Mouse (Mus musculus) heart, postnatal 14 days (tissue): ENCODE data around the gene Rasl10b. TPM values are rescaled to one million over a fixed set of nuclear protein-coding genes. Genes with fewer than 3 reads are reported as not detected.

Experiments used
- DNase-seq, 2 experiments: peaks; one replicate each; pipeline ENCODE4 v3.0.0; 2021 to 2022
- intact Hi-C: fragments of 180-260 bp; cut with DNase I; formaldehyde crosslinking; loops from one replicate; pipeline ENCODE4 v1.15.1; 2025
- total RNA-seq, 2 experiments: library from RNA; stranded (reverse); gene quantifications; 2 replicates each; pipeline ENCODE4 v1.2.3; 2021

Rasl10b gene
- total RNA-seq, 2 experiments from 2014 or later: 30.4 to 31.9 TPM

DNA sequence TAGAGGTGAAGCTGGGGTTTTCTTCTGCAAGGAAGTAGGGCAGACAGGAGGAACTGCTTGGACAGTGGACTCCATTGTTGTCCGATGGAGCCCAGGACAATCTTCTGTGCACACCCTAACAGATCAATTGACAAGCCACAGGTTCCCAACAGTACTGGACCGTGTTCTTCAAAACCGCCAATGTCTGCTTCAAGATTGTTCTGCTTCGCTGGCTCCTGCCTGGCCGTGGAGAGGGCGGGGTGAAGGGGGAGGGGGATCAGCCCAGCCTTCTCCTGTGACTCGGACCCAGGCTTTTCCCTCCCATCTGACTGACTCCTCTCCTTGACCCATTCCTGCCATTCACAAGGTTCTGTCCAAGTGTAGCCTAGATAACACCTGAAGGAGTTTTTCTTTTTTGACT is 48.3 kb downstream of the Rasl10b start:
- DNase-seq: no peak
- intact Hi-C loops: no loop called here

DNA sequence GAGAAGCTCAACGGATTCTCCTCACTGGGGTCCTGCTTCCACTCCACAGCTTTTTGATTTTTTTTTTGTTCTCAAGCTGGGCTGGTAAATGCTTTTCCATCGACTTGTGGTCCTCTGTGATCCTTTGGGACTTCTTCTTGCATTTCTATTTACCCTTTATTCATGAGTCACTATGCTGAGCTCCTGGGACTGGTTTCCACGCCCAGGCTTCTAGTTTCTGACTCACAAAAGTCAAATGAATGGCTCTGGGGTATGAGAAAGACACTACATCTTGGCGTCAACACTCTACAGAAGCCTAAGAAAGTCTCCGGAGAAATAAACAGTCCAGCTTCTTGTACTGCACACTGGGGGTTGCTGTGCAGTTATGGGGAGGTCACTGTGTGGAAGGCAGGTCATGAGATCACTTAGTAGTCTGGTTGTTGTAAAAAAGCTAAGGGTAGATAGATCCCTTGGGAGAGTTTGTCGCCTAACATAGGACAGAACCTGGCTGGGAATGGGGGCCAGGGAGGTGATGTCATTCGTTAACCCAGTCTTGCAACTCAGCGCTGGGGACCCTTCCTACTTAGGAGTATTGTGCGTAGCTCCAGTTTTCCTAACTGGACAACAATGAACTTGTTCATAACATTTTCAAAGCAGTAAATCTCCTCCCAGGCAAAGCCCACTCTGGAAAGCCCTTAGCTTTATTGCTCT is 49.1 kb downstream of the Rasl10b start:
- DNase-seq: no peak
- intact Hi-C loops: no loop called here

DNA sequence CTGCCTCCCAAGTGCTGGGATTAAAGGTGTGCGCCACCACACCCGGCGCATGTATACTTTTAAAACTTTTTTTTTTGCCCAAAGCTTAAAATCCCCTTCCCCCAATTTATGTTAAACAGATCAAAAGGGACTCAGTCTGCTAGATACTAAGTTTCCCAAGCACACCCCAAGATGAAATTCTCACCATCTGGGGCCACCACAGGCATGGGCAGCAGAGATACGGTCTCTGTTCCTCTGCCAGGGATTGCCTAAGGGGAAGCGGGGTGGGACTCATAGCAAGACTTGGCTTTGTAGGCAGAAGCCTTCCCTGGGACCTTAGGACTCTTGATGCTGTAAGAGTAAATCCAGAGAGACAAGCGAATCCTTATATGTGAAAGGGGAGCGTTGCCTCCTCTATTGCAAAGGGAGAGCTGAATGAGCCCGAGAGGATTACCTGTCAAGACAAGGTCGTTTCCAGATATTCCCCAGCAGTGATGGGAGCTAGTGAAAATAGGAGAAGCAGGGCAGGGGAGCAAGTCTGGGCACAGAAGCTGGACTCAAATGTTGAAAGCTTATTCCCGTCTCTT is 52.6 kb downstream of the Rasl10b start:
- intact Hi-C loops: no loop called here
- DNase-seq: no peak

DNA sequence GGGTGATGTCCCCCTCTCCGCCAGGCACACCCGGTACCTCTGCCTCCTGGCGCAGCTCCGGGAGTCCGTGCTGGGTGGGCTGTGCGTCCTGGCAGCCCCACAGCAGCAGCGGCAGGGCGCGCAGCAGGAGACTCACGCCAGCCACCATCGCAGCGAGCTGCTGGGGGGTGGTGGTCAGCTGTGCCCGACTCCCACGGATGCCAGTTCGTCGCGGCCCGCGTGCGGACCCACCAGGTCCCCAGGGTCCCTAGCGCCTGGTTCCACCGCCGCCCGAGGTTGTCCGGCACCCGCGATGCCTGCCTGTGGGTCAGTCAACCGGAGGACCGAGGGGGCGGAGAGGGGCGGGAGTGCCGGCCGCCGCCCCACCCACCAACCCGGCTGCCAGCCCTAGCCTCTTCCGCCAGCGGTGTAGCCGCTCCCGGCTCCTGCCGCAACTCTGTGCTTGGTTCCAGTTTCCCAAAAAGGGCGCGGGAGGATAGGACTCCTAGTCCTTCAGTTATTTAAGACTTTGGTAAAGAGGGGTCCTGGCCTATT is 53.8 kb downstream of the Rasl10b start, which contains the start of gene Mmp28:
Gene Mmp28, minus strand, starts transcription at position 361 of the 534 bp plus-strand sequence.
- DNase-seq: peak; percentile 79 to 81
- intact Hi-C loops: no loop called here

DNA sequence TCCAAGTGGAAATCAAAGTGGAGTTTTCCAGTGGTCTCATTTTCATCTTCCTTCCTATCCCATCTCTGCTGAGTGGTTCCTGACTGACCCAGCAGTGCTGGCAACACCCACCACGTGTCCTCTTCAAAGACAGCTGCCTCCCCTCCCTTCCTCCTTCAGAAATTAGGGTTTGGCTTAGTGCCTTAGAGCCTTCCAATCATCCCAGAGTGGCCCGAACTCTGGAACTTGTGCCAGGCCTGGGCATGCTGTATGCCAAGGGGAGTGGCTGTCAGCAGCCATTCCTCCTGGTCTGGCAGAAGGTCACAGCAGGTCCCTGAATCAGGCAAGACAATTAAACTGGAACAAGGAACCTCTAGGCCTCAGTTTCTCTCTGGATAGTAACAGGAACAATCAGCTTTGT is 57.0 kb downstream of the Rasl10b start:
- DNase-seq: peak; percentile 56 to 73

DNA sequence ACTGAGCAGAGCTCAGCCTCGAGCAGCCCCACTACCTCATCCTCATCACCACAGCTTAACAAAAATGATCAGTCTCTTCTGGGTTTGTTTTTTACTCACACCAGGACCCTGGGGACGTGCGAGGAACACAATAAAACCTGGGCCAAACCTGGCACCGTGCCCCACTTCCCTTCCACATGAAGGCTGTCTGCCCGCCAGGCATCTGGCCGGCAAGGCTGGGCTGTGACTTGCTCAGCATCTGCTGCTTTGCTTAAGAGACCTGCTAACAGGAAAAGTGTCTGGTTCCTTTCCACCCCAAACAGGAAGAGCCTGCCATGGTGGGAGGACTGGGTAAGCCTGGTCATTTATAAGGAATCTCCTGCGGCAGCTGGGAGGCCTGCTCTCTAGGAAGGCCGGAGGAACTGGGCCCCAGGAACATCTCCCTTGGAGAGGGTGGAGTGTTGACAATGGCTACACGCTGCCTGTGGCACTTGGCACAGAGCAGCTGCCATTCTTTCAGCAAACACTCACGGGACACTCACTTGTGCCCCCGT is 58.2 kb downstream of the Rasl10b start:
- intact Hi-C loops: no loop called here

More for the DNA sequence above, 57.0 kb downstream of the Rasl10b start:
- intact Hi-C loops: no loop called here

DNA sequence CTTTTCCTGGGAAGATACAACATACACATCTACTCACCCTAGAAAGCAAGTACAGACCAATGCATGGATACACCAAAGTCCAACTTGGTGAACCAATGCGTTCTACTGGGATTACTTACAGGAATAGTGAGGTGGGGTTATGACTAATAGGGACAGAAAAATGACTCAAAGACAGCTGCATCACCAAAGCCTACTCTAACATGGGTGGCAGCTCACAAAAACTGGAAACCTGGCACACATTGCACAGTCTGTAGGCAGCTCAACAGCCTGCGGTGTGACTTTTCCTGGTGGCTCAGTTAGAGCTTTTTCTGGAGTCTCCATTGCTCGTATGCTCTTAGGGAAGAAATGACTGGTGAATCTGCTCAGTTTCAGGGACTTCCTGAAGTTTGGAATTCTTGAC is 59.8 kb downstream of the Rasl10b start:
- DNase-seq: no peak
- intact Hi-C loops: no loop called here

More for the DNA sequence above, 58.2 kb downstream of the Rasl10b start:
- peak; percentile 84 to 85 for DNase-seq

Other genes with a start within 250 kb of the Rasl10b start
- gene Slfn4, start 234.0 kb upstream of the Rasl10b start, total RNA-seq: under 1 TPM; 0.12 to 0.20 TPM
- 1 to 10 TPM; 3.4 to 4.6 TPM for gene Slfn3, start 217.8 kb upstream of the Rasl10b start, total RNA-seq
- gene Slfn14, start 122.4 kb upstream of the Rasl10b start, total RNA-seq: under 1 TPM; 0.07 to 0.19 TPM
- 10 to 100 TPM; 52.6 to 58.6 TPM for gene Ap2b1, start 110.1 kb upstream of the Rasl10b start, total RNA-seq
- 10 to 100 TPM in 1 of 2 experiments, 1 to 10 TPM in 1; 9.3 to 13.6 TPM for gene Pex12, start 106.6 kb upstream of the Rasl10b start, total RNA-seq
- under 1 TPM in 1 of 2 experiments, not detected in 1; 0.24 TPM for gene Gas2l2, start 20.3 kb downstream of the Rasl10b start, total RNA-seq
- gene 1700020L24Rik, start 28.5 kb downstream of the Rasl10b start, total RNA-seq: not detected
- gene Mmp28, start 53.9 kb downstream of the Rasl10b start, total RNA-seq: 1 to 10 TPM; 7.6 to 9.6 TPM
- 10 to 100 TPM; 37.8 to 38.5 TPM for gene Taf15, start 63.9 kb downstream of the Rasl10b start, total RNA-seq
- gene Heatr9, start 113.0 kb downstream of the Rasl10b start, total RNA-seq: not detected
- under 1 TPM in 1 of 2 experiments, not detected in 1; 0.93 TPM for gene Ccl5, start 121.4 kb downstream of the Rasl10b start, total RNA-seq
- 1 to 10 TPM; 7.9 to 8.9 TPM for gene Ccl9, start 169.5 kb downstream of the Rasl10b start, total RNA-seq
- gene Ccl6, start 183.9 kb downstream of the Rasl10b start, total RNA-seq: 10 to 100 TPM in 1 of 2 experiments, 1 to 10 TPM in 1; 9.9 to 12.8 TPM
- gene Rpl9-ps1, start 236.5 kb downstream of the Rasl10b start, total RNA-seq: not detected
- gene Ccl3, start 240.2 kb downstream of the Rasl10b start, total RNA-seq: not detected